Mouse (Mus musculus) adipocyte (in vitro differentiated cells): ENCODE results near the gene Flrt3.

Source experiments
- DNase-seq: peaks from one replicate; pipeline ENCODE4 v3.0.0-alpha.2; 2016; ENCODE audit warnings: low spot score

Gene Flrt3

DNA sequence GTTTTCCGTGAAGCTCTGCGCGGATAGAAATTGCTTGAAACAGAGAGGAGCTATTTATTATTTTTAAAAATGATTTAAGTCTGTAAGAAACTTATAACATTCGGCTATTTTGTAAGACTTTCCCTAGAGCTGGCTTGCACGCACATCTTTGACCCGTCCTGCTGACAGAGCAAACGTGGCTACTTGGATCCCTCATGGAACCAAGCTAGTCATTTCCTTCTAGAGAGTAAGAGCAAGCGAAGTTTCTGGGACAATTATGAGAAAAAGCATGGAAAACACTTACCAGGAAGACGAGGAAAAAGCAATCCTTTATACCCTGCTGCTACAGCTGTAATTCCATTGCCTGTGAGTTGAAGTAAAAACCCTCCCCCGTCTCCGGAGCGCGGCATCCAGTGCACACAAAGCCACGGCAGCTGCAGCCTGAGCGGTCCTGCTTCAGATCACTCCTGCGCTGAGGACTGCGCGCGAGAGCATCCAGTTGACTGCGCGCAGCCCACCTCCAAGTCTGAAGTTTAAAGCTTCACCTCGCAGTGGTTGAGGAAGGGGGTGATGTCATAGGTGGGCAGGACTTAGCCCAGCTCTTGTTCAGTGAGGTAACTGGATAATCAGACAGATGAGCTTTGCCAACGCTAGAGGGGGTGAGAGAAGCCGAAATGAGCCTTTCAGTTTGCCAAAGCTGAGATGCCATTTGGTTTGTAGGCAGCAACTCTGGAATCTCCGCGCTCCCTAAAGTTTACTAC, at the start of gene Flrt3:
Flrt3 (minus strand) TSS at position 507 of the 740 bp plus-strand sequence.
- peak; percentile 93 for DNase-seq

DNA sequence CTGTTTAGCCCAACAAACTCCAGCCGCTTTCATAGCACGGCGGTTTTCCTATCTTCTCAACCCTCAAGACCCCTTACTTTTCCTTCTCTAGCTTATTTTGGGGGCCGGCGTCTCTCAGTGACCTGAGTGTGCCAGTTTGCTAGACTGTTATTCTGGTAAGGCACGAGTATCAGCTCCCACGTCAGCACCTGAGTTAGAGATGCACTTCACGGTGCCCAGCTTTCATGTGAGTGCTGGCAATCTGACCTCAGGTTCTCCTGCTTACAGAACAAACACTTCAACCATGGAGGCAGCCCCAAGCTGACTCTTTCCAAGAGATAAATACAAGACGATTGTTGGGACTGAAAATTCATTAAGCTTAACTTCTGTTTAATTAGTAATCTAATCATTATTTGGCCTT, 46.1 kb upstream of the Flrt3 start:
- DNase-seq, result no peak

DNA sequence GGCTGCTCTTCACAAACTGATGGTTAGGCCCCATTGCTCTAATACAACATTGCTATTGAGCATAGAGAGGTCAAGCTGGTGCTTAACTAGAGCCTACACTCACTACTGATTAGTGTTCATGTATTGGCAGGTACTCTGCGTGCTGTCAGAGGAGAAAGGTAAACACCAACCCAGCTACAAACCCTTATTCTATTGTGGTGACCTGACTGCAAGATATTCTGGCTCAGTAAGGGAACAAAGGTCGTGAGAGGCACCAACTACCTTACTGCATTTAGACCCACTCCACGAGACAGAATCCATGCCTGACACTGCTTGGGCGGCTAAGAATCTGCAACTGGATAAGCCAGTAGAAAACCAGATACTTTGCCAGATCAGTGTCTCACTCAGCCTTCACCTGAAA, 44.6 kb upstream of the Flrt3 start:
- DNase-seq, result no peak

DNA sequence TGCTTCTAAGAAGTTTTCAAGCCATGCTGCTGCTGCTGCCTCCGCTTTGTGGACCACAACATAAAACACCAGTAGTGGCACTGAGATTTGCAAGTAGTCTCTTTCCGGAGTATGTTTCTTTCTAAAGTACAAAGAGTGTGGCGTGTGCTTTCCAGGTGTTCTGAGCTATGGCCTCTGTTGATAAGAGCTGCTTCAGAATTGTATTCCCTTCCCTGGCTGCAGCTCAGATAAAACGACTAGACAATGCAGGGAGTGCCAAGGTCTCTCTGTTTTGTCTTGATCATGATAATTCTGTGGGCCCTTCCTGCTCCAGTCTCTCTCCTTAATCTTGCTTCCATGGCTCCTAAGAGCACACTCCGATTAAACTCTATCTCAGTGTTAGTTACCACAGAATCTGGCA, 36.3 kb upstream of the Flrt3 start:
- DNase-seq, result no peak

- DNase-seq, result no peak
These were observed 34.0 kb upstream of the Flrt3 start for GRCm38 (mm10) chr2:140705278-140705677.

- DNase-seq, result no peak
These were observed 32.9 kb upstream of the Flrt3 start for GRCm38 (mm10) chr2:140704146-140704545.

DNA sequence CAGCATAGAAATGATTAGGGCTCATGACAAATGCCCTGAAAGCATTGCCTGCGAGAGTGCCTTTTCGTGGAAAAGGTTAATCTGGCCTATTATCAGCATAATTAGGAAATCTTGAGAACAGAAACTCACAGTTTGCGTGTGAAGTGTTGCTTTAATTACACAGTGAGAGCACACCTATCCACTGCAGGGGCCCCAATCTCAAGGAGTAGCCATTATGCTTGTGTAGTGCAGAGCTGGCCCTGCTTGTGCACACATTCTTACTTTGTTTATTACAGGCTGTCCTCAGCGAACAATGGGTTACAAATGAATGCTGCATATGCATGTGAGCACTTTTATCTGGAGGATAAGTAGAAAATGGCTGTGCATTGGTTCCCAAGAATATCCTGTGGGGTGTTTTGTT, 32.1 kb upstream of the Flrt3 start:
- no peak for DNase-seq

- DNase-seq, result peak; percentile 12
These were observed 27.3 kb upstream of the Flrt3 start for GRCm38 (mm10) chr2:140698585-140698984.

- no peak for DNase-seq
These were observed 22.6 kb upstream of the Flrt3 start for GRCm38 (mm10) chr2:140693845-140694244.

- no peak for DNase-seq
These were observed 21.2 kb upstream of the Flrt3 start for GRCm38 (mm10) chr2:140692461-140692860.

GRCm38 (mm10) chr2:140691403-140691802, 20.1 kb upstream of the Flrt3 start:
- no peak for DNase-seq

DNA sequence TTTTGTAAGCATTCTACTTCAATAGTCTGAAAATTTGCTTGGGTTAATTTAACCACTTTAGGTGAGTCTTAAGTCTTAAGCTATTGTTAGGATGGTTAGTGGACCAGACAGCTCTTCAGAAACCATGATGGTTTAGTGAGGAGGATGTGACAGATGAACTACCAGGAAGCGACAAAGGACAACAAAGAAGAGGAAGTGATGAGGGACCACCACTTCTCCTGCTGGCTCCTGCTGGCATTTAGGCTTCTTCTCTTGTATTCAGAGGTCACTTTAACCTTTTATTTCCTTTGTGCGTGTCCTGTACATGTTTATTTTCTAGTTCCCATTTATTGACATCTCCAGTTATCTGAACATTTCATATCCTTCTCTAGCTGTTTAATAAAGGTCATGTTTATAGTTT, 19.6 kb upstream of the Flrt3 start:
- DNase-seq, result no peak

DNA sequence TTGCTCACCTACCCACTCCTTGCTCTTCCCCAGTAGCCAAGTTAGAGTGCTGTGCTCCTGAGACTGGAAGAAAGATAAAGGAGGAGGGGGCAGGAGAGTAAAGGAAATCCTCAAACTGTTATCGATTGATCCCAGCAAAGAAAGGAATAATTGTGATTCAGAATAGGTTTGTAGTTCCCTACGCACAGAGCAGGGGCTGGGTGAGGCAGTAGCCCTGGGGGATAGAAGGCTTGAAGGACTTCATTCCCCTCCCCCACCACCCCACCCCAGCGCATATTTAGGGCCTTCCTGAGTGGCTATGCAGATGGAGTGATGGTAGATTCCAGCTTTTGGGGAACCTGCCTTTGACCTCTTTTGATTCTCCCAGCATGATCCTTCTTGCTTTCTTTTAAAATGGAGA, 5.5 kb upstream of the Flrt3 start:
- no peak for DNase-seq

GRCm38 (mm10) chr2:140673466-140673865, 2.2 kb upstream of the Flrt3 start:
- no peak for DNase-seq

- DNase-seq, result peak; percentile 43
These were observed 812 bp downstream of the Flrt3 start for GRCm38 (mm10) chr2:140670457-140670856.

DNA sequence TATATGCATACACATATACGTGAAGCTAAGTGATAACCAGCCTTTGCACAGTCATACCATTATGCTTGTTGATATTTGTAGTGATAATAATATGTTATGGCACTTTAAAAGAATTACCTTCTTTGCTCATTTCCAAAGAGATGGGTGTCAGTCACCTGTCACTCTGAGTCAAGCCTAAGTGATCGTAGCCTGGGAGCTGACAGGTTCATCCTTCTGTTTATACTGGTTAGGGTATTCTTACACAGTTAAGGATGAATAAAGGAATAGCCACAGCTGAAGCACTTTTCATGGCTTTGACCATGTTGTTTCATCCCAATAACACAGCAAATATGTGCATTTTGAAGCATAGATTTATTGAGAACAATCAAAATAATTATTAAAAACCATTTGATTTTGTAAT, 1.5 kb downstream of the Flrt3 start:
- DNase-seq, result no peak

- DNase-seq, result no peak
These were observed 2.2 kb downstream of the Flrt3 start for GRCm38 (mm10) chr2:140669081-140669480.

GRCm38 (mm10) chr2:140668311-140668710, 3.0 kb downstream of the Flrt3 start:
- no peak for DNase-seq

GRCm38 (mm10) chr2:140667261-140668047, 3.8 kb downstream of the Flrt3 start:
- DNase-seq, result no peak

- DNase-seq, result no peak
These were observed 4.4 kb downstream of the Flrt3 start for GRCm38 (mm10) chr2:140666846-140667245.

- DNase-seq, result peak; percentile 18
These were observed 6.9 kb downstream of the Flrt3 start for GRCm38 (mm10) chr2:140664381-140664780.

DNA sequence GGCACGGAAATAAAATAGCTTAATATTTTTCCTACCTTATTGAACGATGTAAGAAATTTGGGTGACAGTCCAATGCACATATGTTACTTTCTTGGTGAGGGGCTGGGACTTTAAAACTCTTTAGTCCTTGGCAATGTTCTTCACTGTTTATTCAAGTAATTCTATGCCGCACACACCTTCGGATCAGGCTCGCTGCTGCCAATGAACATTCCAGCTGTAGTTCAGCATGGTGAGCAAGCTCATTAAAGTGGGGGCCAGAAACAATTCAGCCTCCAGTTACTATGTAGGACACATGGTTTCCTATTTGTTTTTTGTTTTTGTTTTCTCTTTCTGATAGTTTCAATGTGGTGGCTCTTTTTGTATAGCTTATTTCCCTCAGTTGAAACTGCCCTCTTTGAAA, 8.6 kb downstream of the Flrt3 start:
- no peak for DNase-seq

GRCm38 (mm10) chr2:140653978-140654377, 17.3 kb downstream of the Flrt3 start:
- DNase-seq, result no peak

GRCm38 (mm10) chr2:140653481-140653880, 17.8 kb downstream of the Flrt3 start:
- no peak for DNase-seq
